Mouse (Mus musculus): Measurements from ENCODE around the gene Nme1.

Gene Nme1

DNA sequence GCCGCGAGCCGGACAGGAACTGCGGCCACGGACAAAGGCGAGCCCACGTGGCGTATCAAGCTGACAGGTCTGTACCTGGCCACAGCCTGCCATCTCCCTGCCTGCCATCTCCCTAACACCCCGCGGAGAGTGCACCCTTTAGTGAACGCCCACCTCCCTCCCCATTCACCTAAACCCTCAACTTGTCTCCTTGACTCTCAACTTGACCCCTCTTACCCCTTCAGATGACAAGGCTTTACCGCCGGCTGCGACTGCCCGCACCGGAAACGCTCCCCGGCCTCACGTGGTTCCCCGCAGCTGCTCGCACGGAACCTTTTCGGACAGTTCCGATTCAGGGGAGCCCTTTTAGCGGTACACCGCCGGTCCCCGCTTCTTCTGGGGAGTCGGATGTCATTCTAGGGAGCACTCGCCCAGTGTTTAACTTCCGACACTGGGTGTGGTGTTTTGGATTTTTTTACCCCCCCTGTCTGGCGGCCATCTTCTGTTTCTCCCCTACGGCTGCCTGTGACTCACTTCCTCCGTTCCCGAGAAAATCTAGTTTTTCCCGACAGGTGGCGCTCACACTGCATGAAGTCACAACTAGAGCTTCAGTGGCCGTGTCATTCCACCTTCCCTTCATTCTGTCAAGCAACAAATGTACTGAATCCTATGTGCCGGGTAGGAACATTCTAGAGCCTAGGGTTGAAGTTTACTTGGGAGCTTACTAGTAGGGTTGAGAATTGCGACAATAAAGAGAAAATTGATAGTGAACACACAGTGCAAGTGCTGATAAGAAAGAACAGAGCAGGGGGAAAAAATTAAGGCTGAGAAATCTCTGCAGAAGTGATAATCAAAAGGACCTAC lies at the start of gene Nme1, which contains the start of gene Gm20390:
Gene Nme1, minus strand, starts transcription at position 517 of the 843 bp plus-strand sequence.
Gene Gm20390, minus strand, starts transcription at position 289 of the 843 bp plus-strand sequence.
- DNase-seq (ENCODE audit: low spot score), result peak; percentile 92

DNA sequence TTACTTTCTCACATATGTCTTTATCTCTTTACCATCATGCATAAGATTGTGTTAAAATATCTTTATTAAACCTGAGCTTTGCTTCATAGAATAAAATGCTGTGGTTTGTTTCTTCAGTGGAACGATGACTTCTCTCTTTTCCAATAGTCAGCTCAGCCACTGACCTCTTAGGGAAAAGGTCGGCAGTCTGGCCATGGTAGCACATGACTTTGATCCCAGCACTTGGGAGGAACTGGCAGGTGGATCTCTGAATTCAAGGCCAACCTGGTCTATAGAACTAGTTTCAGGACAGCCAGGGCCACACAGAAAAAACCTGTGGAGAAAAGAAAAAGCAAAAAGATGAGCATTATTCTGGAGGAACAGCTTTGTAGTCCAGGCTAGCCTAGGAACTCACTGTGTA lies 35.0 kb upstream of the Nme1 start:
- DNase-seq (ENCODE audit: low spot score), result no peak

DNA sequence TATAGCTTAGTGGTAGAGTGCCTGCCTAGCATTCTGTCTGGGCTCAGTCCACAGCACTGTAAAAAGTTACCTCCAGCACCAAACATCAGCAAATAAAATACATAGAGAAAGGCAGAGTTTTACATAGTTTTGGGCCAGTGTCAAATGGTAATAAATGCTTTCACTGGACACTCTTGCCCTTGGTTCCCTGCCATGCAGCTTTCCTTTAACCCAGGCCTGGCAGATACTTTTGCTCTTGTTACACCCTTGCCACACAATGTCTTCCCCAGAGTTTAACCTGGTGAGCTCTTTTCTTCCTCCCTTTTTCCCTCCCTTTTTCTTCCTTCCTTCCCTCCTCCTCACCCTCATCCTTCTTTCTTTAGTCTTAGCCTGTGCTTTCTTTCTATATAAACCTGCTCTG lies 31.0 kb upstream of the Nme1 start:
- DNase-seq (ENCODE audit: low spot score), result no peak

GRCm38 (mm10) chr11:93997141-93997775 lies 28.9 kb upstream of the Nme1 start:
- DNase-seq (ENCODE audit: low spot score), result no peak

GRCm38 (mm10) chr11:93996306-93997140 lies 28.2 kb upstream of the Nme1 start:
- peak; percentile 30 for DNase-seq (ENCODE audit: low spot score)

- peak; percentile 84 for DNase-seq (ENCODE audit: low spot score)
Measured at GRCm38 (mm10) chr11:93995720-93996305, 27.5 kb upstream of the Nme1 start, which contains the start of gene Spag9. TSS of gene Spag9 (plus strand) at chr11:93996091.

- peak; percentile 45 for DNase-seq (ENCODE audit: low spot score)
Measured at GRCm38 (mm10) chr11:93995111-93995719, 26.9 kb upstream of the Nme1 start.

DNA sequence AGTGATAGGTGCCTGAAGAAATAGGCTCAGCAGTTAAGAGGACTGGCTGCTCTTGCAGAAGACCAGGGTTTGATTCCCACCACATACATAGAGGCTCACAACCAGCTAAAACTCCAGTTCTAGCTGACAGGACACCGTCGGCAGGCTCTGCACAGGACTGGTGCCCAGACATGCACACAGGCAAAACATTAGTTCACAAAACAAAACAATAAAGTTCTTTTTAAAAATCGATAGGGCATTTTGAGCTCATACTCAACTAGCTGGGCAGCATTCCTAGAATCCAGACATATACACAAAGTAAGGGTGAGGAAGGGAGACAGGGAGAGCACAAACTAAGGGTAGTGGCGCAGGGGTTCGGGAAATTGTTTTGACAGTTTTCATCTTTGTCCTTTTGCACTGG lies 26.2 kb upstream of the Nme1 start:
- DNase-seq (ENCODE audit: low spot score), result no peak

GRCm38 (mm10) chr11:93988328-93989062 lies 20.2 kb upstream of the Nme1 start:
- no peak for DNase-seq (ENCODE audit: low spot score)

DNA sequence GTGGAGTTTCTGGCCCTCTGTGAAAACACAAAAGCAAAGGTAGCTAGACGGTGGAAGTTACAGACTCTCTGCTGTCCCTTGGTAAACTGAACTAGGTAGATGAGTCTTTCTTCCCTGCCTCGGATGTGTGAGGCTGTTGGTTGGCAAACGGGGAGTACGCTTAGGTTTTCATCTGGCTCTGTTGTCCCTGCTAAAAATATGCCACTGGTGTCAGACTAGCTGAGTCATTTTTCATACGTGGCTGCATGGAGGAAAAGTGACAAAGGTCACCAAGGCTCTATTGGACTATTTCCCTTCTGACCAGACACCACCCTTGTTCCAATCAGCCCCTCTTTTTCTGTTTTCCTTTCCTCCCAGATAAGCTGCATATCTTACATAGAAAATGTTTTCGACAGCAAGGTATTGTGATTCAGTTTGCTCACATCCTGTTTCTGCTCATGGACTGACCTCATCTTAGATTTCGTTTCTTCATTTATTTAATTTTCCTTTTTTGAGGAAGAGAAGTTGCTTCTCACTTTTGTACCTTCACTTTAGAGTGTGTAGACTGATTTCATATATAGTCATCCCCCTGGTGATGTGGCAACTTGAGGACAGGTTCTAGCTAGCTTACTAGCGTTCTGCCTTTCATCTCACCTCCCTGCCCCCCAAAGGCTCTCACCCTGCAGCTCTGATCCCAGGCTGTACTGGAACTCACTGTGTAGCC lies 19.5 kb upstream of the Nme1 start:
- DNase-seq (ENCODE audit: low spot score), result no peak

DNA sequence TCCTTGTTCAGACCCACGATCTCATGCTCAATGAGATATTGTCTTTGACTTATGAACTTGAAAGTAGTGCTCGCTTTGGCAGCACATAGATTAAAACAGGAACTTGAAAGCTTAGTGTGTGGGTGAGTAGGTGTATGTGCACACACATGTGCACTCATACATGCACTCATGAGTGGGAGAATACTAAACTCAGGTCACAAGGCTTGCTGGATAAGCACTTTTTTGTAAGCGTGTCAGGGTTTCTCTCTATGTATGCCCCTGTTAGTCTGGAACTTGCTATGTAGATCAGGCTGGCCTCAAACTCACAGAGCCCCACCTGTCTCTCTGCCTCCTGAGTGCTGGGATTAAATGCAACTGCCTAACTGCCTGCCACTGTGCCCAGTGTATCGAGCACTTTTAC lies 18.7 kb upstream of the Nme1 start:
- no peak for DNase-seq (ENCODE audit: low spot score)

DNA sequence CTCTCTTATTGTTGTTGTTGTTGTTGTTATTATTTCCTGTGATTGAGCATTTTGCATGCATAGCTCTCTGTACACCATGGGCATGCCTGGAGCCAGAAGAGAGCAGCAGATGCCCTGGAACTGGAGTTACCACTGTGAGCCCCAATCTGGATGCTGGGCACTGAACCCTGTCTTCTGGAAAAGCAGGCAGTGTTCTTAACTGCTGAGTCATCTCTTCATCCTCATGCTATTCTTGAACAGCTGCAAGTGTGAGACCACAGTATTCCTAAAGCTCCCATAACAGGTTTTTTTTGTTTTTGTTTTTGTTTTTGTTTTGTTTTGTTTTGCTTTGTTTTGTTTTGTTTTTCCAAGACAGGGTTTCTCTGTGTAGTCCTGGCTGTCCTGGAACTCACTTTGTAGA lies 18.0 kb upstream of the Nme1 start:
- no peak for DNase-seq (ENCODE audit: low spot score)

DNA sequence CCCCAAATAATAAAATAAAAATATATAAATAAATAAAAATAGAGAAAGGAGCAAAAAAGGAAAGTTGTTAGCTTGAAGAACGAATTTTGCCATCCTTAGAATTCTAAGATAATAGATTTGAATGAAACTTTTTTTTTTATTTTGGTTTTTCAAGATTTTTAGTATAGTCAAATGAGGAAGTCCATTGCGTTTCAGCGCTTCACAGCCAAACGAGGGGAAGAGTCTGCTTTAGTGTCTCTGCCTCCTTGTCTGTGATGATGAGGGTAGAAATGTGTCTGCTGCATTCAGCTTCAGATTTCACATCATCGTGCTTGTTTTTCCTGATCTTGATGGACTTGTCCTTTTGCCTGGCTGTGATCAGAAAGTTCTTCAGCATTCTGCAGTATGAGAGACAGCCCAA lies 16.9 kb upstream of the Nme1 start:
- no peak for DNase-seq (ENCODE audit: low spot score)

GRCm38 (mm10) chr11:93984619-93985018 lies 16.3 kb upstream of the Nme1 start:
- DNase-seq (ENCODE audit: low spot score), result no peak

- DNase-seq (ENCODE audit: low spot score), result no peak
Measured at GRCm38 (mm10) chr11:93979502-93980049, 11.3 kb upstream of the Nme1 start.

DNA sequence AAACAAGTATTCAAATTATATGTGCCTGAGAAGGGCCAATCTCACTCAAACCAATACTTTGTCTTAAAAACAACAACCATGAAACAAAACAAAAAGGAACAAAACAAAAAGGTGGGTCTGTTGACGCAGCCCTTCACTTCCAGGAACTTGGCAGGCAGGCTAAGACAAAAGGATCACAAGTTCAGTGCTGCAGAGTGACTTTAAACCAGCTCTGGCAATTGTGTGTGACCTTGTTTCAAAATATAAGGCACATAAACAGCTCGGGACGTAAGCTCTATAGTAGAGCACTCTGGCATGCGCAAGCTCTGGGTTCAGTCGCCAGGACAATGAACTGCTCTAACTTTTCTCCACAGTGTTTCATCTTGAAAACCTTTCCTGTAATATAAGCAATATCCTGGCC lies 4.6 kb upstream of the Nme1 start:
- DNase-seq (ENCODE audit: low spot score), result no peak

DNA sequence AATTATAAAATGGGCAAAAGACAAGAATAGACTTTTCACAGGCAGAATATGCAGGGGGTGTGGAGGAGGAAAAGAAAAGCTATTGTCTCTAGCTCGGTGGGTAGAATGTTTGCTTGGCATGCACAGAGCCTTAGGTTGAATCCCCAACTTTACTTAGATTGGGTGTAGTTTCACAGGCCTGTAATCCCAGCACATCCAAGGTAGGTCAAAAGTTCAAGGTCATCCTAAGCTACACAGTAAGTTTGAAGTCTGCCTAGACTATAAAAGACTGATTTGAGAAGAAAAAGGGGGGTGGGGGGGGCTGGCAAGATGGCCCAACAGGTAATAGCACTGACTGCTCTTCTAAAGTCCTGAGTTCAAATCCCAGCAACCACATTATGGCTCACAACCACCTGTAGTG lies 1.5 kb upstream of the Nme1 start:
- no peak for DNase-seq (ENCODE audit: low spot score)

GRCm38 (mm10) chr11:93969171-93969570 lies 850 bp upstream of the Nme1 start:
- DNase-seq (ENCODE audit: low spot score), result no peak

GRCm38 (mm10) chr11:93968848-93969128 lies 467 bp upstream of the Nme1 start:
- DNase-seq (ENCODE audit: low spot score), result no peak

DNA sequence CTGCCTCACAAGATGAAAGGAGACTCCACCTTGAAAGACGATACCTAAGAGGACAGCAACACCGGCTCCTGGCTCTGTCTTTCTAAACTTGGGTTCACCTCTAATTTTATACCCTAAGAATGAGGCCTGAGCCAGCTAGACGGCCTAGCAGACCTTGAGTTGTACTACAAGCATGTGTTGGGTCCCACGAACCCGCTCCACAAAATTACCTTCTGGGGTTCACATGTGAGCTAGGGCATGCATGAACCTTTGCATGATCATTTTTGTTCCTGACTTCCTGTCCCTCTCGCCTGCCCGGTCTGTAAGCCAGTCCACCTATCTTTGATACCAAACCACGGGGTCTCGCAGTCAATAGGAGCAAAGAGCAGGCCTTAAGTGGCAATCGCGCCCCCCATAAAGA lies 940 bp downstream of the Nme1 start:
- no peak for DNase-seq (ENCODE audit: low spot score)

Data from ovary, postnatal 10 days (tissue).